Mouse (Mus musculus): ENCODE measurements around the gene Slc12a4. TPM values are rescaled to one million over a fixed set of nuclear protein-coding genes. Genes with fewer than 3 reads are reported as not detected.
"Not testable (repeated sequence)": the region's sequence is repeated elsewhere in the genome, so short reads cannot be mapped to it uniquely, and the experiment has no call there.

Slc12a4 gene
- 23.6 and 25.8 TPM in 2 replicates for polyA plus RNA-seq (2012; rRNA removed)

GRCm38 (mm10) chr8:105965905-105966341 is at the start of gene Slc12a4:
Slc12a4 (minus strand) TSS chr8:105966097.
- Histone ChIP-seq H3K4me3 (ENCODE audit: insufficient read depth, low read length) (peak within 1 kb of the TSS; percentile 57), H3K27ac (ENCODE audit: insufficient read depth, low read length) (0 out of 2 replicates have a peak within 1 kb of the TSS, but pooled peaks have one; percentile 2), H3K4me1 (ENCODE audit: control insufficient read depth, insufficient read depth, low read length) (no peaks in the 10 kb centered on the region; the same call in 1 of the 2 replicates)
- TF ChIP-seq CTCF (IDR thresholded peaks at IDR 0.05; ENCODE audit: extremely low read depth, insufficient read depth, low read length) (no peak), POLR2A (IDR thresholded peaks at IDR 0.05; ENCODE audit: extremely low read depth, insufficient read depth, low read length) (no peak)

GRCm38 (mm10) chr8:106012203-106012602 is 46.3 kb upstream of the Slc12a4 start:
- not testable (repeated sequence) for H3K4me1 ChIP-seq (ENCODE audit: control insufficient read depth, insufficient read depth, low read length); H3K4me3 ChIP-seq (ENCODE audit: insufficient read depth, low read length); H3K27ac ChIP-seq (ENCODE audit: insufficient read depth, low read length)

GRCm38 (mm10) chr8:106011643-106011986 is 45.7 kb upstream of the Slc12a4 start, which contains the start of gene Ddx28:
Ddx28 (minus strand) TSS chr8:106011882.
- no peak for TF ChIP-seq CTCF (IDR thresholded peaks at IDR 0.05; ENCODE audit: extremely low read depth, insufficient read depth, low read length)
- TF ChIP-seq POLR2A (IDR thresholded peaks at IDR 0.05; ENCODE audit: extremely low read depth, insufficient read depth, low read length) = no peak
- Histone ChIP-seq H3K4me3 (ENCODE audit: insufficient read depth, low read length) (peak within 1 kb of the TSS; percentile 80), H3K4me1 (ENCODE audit: control insufficient read depth, insufficient read depth, low read length) (peaks cover 2% of the 10 kb centered on the region; the same call in 1 of the 2 replicates), H3K27ac (ENCODE audit: insufficient read depth, low read length) (no peak within 1 kb of the TSS)

- H3K4me3 ChIP-seq (ENCODE audit: insufficient read depth, low read length) = peak overlapping the region; percentile 80
- H3K27ac ChIP-seq (ENCODE audit: insufficient read depth, low read length) = no peak overlapping the region
- TF ChIP-seq CTCF (IDR thresholded peaks at IDR 0.05; ENCODE audit: extremely low read depth, insufficient read depth, low read length) (no peak), POLR2A (IDR thresholded peaks at IDR 0.05; ENCODE audit: extremely low read depth, insufficient read depth, low read length) (peak; percentile 73)
- peaks cover 2% of the 10 kb centered on the region; the same call in 1 of the 2 replicates for H3K4me1 ChIP-seq (ENCODE audit: control insufficient read depth, insufficient read depth, low read length)
Observed at GRCm38 (mm10) chr8:106010748-106011642, 45.1 kb upstream of the Slc12a4 start.

- H3K4me1 ChIP-seq (ENCODE audit: control insufficient read depth, insufficient read depth, low read length); H3K4me3 ChIP-seq (ENCODE audit: insufficient read depth, low read length); H3K27ac ChIP-seq (ENCODE audit: insufficient read depth, low read length): not testable (repeated sequence)
Observed at GRCm38 (mm10) chr8:106007891-106008290, 42.0 kb upstream of the Slc12a4 start.

GRCm38 (mm10) chr8:106007135-106007534 is 41.2 kb upstream of the Slc12a4 start:
- Histone ChIP-seq H3K27ac (ENCODE audit: insufficient read depth, low read length) (no peak overlapping the region), H3K4me3 (ENCODE audit: insufficient read depth, low read length) (no peak overlapping the region), H3K4me1 (ENCODE audit: control insufficient read depth, insufficient read depth, low read length) (peaks cover 2% of the 10 kb centered on the region; the same call in 1 of the 2 replicates)
- TF ChIP-seq CTCF (IDR thresholded peaks at IDR 0.05; ENCODE audit: extremely low read depth, insufficient read depth, low read length) (no peak), POLR2A (IDR thresholded peaks at IDR 0.05; ENCODE audit: extremely low read depth, insufficient read depth, low read length) (no peak)

- H3K27ac ChIP-seq (ENCODE audit: insufficient read depth, low read length) = no peak overlapping the region
- H3K4me1 ChIP-seq (ENCODE audit: control insufficient read depth, insufficient read depth, low read length) = peaks cover 2% of the 10 kb centered on the region; the same call in 1 of the 2 replicates
- no peak overlapping the region for H3K4me3 ChIP-seq (ENCODE audit: insufficient read depth, low read length)
- no peak for TF ChIP-seq POLR2A (IDR thresholded peaks at IDR 0.05; ENCODE audit: extremely low read depth, insufficient read depth, low read length)
- TF ChIP-seq CTCF (IDR thresholded peaks at IDR 0.05; ENCODE audit: extremely low read depth, insufficient read depth, low read length) = no peak
Observed at GRCm38 (mm10) chr8:106006413-106006812, 40.5 kb upstream of the Slc12a4 start.

GRCm38 (mm10) chr8:106005875-106006274 is 40.0 kb upstream of the Slc12a4 start, which contains the start of gene Dpep2nb:
Dpep2nb (minus strand) TSS chr8:106005975.
- Histone ChIP-seq H3K4me3 (ENCODE audit: insufficient read depth, low read length) (no peak within 1 kb of the TSS), H3K27ac (ENCODE audit: insufficient read depth, low read length) (no peak within 1 kb of the TSS), H3K4me1 (ENCODE audit: control insufficient read depth, insufficient read depth, low read length) (peaks cover 2% of the 10 kb centered on the region; the same call in 1 of the 2 replicates)
- TF ChIP-seq CTCF (IDR thresholded peaks at IDR 0.05; ENCODE audit: extremely low read depth, insufficient read depth, low read length) (no peak), POLR2A (IDR thresholded peaks at IDR 0.05; ENCODE audit: extremely low read depth, insufficient read depth, low read length) (no peak)

GRCm38 (mm10) chr8:106004538-106005207 is 38.8 kb upstream of the Slc12a4 start:
- TF ChIP-seq CTCF (IDR thresholded peaks at IDR 0.05; ENCODE audit: extremely low read depth, insufficient read depth, low read length) = no peak
- no peak for TF ChIP-seq POLR2A (IDR thresholded peaks at IDR 0.05; ENCODE audit: extremely low read depth, insufficient read depth, low read length)
- H3K27ac ChIP-seq (ENCODE audit: insufficient read depth, low read length) = no peak overlapping the region

More at GRCm38 (mm10) chr8:106004538-106005207, 38.8 kb upstream of the Slc12a4 start:
- Histone ChIP-seq H3K4me3 (ENCODE audit: insufficient read depth, low read length) (no peak overlapping the region), H3K4me1 (ENCODE audit: control insufficient read depth, insufficient read depth, low read length) (no peaks in the 10 kb centered on the region)

Measured in cortical plate, adult 2 months (tissue).